Mouse (Mus musculus): Measurements from ENCODE around the gene Hnrnpll.

The Hnrnpll gene

DNA sequence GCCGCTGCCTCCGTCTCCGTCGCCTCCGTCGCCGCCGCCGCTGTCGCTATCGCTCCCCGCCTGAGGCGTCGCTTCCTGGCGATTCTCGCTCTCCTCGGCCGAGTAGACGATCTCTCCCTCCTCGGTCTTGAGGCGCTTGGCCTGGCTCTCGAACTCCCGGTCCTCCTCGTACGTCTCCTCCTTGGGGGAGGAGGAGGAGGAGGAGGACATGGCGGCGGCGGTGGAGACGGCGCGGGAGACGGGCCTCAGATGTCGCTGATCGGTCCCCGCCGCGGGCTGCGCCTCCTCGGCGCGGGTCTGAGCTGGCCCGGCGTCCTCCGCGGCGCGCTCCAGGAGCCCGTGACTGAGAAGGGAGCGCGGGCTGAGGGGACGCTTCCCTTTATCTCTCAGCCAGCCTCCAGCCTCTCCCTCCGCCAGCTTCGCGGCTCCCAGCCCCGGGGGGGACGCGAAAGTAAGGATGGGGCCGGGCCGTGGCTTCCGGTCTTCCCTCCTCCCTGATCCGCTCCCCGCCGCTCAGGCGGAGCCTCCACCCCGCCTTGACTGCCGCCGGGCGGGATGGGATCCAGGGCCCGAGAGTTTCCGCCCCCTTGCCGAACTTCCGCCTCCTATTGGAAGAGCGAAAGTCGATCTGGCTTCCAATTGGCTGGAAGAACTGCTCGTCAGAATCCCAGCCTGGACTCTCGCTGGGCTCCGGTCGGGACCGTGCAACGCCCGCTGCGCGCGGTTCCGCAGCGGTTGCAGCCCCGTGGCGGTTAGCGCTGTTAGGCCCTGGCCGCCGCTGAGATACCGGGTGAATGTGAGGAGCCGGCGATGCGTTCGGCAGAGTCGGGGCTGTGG lies at the start of gene Hnrnpll:
TSS of gene Hnrnpll (minus strand) at position 552 of the 837 bp plus-strand sequence.
- DNase-seq (ENCODE audit: low spot score): peak; percentile 99

DNA sequence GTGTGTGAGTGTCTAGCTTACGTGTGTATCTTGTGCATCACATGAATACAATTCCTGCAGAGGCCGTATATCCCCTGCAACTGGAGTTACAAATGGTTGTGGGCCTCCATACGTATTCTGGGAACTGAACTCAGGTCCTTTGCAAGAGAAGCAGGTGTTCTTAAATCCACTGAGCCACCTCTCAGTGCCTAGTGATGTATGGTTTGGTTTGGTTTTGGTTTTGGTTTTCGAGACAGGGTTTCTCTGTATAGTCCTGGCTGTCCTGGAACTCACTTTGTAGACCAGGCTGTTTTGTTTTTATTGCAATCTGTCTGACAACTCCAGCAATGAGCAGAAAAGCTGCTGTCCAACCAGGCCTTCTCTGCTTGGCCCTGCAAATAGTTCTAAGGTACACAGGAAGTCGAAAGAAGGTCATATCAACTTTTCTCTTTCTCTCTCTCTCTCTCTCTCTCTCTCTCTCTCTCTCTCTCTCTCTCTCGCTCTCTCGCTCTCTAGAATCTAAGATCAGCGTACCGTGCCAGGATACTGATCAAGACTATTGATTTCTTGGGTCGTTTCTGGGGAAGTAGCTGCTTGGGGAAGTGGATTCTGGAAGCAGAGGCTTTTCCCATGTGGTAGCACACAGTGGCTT lies 43.3 kb upstream of the Hnrnpll start:
- DNase-seq (ENCODE audit: low spot score): no peak

DNA sequence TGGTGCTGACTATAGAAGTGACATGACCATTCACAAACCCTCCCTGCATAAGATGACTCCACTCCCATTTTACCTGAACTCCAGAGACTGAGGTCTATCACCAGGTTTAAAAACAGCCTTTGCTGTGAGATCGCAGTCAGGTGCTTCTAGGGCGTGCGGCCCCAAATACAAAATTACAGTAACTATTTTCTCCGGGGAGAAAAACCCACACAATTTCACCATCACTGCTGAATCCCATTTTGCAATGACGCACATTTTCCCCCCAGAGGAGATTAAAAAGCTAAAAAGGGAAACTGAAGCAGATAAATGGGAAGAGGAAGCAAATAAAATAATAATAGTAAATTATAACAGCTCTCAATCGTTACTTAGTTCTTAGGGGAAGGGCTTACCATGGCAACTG lies 37.7 kb upstream of the Hnrnpll start:
- DNase-seq (ENCODE audit: low spot score): no peak

DNA sequence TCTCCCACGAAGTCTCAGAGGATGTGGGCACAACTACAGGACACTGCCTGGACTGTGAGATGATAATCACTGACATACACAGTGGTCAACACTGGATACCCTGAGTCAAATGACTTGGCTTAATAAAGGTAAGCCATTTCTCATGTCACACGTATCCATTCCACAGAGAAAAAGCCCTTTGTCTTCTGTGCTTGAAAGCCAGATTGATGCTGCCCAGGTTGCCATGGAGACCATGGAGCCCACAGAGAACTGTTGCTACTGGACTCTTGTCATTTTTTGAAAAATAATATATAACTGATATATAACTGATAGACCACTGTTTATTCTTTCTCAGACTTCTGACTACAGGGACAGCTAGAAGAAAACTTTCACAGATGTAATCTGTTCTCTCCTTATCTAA lies 35.1 kb upstream of the Hnrnpll start:
- no peak for DNase-seq (ENCODE audit: low spot score)

DNA sequence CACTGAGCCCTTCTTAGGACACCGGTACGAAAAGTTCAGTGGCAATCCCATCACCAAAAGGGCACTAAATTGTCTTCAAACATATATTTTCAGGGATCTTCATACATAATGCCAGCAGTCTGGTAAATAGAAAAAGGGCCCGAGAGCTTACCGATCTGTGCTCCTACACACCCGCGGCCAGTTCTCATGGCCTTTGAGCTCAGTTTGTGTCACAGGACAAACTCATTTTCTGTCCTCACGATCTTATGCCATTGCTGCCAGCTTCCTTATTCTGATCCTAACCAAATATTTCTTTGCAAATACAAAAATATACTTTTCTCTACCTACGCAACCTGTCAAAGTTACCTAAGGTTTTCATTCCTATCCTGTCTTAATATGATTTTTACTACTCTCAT lies 34.6 kb upstream of the Hnrnpll start:
- DNase-seq (ENCODE audit: low spot score): no peak

DNA sequence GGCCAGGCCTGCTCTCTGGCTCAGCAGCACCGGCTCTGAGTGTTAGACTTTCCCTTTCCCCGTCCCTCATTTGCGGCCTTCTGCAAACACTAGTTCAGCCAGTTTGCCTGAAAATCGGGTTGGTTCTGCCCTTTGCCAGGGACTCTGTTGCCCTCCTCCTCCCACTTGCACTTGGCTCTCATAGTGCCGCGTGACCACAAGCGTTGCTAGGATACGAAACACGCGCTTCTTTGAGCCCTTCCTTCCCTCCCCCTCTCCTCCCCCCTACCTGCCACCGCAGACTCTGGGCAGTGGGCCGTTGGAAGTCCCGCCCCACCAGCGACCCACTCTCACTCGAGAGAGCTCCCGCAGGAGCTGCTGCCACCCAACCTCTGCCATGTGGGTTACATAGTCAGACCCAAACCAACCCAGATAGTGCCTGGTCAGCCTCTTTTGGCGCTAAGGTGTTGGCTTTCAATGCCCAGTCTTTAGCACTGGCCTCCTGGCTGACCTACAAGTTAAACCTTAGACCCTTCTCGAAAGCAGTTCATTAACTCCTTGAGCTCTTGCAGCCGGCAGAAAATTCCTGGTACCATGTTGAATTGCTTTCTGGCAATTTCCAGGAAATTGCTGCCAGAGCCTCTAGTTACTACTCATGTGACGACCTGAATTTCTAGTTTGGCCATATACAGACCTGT lies 34.0 kb upstream of the Hnrnpll start:
- no peak for DNase-seq (ENCODE audit: low spot score)

DNA sequence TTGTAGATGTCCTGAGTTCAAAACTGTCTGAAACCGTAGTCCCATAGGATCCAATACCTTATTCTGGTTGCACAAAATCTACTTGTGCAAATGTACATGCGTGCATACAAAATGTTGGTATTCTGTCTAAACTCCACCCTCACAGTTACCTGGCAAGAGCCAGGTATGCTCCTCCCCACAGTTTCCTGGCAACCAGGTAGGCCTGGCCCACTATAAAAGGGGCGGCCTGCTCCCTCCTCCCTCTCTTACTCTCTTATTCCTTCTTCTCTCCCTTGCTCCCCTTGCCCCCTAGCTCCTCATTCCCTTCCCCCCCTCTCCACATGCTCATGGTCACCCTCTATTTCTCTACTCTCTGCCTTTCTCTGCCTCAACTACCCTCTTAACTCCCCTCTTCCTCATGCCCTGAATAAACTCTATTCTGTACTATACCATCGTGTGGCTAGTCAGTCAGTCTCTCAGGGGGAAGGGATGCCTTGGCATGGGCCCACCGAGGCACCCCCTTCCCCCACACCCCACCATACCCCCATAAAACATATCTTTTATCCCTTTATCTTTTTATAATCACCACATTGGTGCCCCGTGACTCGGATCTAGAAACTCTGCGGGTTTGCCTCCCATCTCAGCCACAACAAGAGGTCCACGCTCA lies 33.2 kb upstream of the Hnrnpll start:
- no peak for DNase-seq (ENCODE audit: low spot score)

DNA sequence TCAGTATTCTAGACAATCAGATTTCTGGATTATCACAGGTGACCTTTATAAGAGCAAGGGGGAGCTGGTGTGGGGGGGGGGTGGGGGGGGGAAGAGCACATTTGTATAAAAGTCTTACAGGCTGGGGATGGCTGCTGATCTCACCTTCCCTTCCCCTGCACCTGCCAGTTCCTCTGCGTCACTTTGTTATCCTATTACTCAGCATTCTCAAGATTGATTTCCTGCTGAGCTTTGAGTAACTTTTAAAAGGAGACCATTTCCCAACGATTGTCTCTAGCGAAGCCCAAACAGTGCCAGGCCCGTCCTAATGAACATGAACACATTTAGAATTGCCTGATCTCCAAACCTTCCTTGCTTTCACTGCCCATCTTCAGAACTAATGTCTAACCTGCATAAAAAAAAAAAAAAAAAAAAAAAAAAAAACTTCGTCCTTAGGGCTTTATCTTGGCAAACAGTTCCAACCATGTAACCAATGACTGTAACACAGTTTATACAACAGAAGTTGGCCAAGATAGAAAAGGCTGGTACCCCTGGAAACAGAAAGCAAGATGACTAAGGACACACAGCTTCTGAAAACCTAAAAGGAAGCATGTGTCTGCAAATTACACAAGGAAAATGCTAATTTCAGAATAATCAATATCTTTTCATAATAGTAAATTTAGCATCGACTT lies 29.9 kb upstream of the Hnrnpll start:
- no peak for DNase-seq (ENCODE audit: low spot score)

DNA sequence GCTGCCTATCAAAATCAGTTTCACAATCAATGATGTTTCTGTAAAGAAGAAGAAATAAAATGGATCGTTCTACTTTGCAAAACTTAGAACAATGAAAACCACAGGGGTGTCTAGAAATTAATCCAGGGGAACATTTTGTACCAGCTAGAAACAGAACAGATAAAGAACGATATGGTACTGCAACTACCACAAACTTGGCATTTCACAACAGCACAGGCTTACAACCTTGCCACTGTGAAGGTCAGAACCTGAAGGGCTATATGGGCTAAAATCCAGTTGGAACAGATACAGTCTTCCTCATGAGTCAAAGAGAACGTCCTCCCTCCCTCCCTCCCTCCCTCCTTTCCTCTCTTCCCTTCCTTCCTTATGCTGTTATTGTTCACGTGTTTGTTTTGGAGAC lies 28.4 kb upstream of the Hnrnpll start:
- DNase-seq (ENCODE audit: low spot score): no peak

DNA sequence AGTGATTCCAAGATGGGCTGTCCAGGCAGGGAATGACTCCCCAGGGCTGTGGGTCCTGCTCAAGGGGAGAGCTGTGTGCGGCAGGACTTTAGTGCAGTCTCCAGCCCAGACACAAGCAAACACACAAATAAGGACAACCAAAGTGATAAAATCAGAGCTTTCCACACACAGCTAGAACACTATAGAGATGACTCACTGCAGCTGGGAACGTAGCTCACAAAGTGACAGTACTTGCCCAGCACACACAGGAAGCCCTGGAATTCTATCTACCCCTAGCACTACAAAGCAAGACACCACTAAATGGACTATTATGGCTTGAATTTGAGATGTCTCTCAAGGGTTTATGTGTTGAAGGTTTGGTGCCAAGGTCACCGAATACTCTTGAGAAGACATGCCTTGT lies 26.0 kb upstream of the Hnrnpll start:
- no peak for DNase-seq (ENCODE audit: low spot score)

DNA sequence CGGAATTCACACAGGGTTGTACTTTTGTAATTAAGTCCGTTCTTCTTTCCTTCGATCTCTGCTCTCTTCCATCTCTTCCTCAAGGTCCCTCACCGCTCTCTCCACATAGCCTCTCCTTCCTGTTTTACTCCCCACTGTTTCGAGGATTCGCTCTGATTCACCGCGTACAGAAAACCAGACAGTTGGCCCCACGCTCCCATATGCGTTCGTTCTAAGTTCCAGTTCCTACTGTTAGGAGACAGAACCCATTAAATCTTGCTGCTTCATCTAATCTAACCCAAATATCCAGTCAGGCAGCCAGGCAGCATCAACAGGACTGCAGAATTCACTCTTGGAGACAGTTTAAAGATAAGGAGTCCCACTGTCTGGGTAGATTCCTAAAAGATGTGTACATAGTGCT lies 24.5 kb upstream of the Hnrnpll start:
- DNase-seq (ENCODE audit: low spot score): no peak

DNA sequence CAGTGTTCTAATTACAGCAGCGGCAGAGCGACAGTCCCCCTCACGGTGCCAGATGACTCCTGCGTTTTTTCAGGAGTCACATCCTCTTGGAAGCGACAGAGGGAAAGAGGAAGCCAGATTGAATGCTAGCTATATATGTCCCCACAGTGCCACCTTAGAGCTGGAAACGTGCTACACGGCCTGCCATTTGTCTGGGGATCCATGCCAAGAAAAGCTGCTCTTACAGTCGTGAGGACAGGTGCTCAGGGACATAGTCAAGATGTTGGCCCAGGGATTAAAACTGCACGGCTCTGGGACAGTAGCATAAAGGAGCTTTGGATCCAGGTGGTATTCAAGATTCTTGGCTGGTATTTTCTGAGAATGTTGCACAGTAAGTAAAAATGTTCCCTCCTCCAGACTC lies 22.3 kb upstream of the Hnrnpll start:
- DNase-seq (ENCODE audit: low spot score): no peak

DNA sequence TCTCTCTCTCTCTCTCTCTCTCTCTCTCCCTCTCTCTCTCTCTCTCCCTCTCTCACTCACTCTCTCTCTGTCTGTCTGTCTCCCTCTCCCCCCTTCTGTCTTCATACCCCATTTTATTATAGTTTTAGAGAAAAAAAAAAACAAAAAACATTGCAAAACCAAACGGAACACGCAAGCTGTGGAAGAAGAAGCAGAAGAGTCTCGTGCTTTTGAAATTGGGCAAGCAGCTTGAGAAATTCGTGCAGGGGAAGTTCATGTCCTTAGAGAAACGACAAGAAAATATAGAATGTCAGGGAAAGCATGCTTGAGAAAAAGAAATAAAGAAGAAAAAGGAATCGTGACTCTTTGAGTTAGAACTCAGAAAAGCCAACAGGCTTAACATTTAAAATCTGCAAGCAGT lies 21.1 kb upstream of the Hnrnpll start:
- DNase-seq (ENCODE audit: low spot score): no peak

DNA sequence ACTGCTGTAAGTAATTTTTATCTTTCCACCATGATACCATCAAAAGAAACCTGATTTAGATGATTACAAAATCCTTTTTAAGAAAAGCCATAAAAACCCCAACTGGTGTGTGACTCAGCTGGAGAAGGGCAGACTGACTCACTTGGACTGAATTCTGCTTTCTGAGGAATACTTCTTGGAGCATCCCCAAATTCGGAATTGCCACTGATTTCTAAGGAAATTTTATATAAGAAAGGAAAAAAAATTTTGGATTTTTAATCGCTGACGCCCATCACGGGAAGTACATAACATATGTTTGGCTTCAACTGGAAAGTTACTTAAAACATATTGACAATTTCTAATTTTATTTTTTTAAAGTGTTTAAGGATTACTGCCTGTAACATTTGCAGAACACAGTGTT lies 16.6 kb upstream of the Hnrnpll start:
- DNase-seq (ENCODE audit: low spot score): no peak

DNA sequence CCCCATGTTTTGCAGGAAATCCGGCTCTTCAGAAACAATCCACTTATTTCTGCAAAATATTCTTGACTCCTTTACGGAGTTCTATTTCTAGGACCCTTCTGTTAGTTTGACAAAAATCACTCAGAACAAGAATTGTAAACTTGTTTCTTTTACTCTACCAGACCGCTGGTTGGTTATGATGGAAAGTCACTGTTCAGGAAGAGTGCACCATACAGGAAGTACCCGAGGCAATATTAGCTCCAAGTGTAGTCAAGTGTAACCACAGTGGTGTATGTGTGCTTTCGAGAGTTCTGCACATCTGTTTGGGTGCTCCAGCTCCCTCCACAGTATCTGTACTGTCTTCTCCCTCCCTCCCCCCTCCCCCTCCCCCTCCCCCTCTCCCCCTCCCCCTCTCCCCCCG lies 5.1 kb upstream of the Hnrnpll start:
- no peak for DNase-seq (ENCODE audit: low spot score)

DNA sequence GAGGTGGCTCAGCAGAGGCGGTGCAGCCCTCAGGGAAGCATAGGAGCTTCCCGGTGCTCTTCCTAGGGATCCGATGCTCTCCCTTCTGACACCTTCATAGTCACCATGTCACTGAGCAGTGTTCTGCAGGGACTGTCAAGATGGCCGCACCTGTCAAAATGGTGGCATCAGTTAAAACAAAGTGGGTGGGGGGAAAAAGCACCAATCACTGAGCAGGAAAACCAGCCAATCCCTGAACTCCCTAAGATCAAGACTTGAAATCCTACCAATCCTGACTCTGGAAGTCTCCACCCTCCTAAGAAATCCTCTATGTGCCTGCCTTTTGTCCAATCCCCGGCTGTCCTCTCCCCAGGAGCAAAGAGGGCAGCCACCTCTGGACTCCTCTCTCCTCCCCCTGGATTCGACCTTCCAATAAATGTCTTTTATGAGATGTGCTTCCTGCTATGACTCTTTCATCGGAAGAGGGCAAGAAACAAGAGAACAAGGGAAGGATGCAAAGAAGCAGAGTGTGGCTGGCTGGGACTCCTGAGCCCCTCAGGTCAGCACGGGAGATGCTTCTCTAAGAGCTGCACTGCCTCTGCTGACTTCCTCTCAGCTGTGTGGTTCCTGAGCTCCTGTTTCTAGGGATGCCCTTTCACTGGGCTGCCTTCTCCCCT lies 1.8 kb upstream of the Hnrnpll start:
- DNase-seq (ENCODE audit: low spot score): peak; percentile 92

DNA sequence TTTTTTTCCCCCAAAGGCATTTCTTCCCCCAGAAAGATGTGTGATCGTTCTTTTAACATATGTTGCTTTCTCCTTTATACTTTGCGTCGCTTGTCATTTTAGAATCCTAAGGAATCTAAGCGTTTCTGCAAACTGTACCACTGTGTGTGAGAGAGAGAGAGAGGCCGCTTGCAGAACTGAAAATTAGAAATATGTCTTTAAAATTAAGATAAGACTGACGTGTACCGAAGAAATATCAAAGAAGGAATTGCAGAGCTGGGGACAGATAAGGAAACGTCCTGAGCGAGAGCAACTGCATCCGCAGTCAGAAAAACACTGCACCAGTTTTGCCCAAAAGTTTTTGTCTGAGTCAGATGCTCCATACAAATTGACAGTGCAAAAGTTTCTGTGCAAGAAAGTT lies 1.3 kb upstream of the Hnrnpll start:
- no peak for DNase-seq (ENCODE audit: low spot score)

DNA sequence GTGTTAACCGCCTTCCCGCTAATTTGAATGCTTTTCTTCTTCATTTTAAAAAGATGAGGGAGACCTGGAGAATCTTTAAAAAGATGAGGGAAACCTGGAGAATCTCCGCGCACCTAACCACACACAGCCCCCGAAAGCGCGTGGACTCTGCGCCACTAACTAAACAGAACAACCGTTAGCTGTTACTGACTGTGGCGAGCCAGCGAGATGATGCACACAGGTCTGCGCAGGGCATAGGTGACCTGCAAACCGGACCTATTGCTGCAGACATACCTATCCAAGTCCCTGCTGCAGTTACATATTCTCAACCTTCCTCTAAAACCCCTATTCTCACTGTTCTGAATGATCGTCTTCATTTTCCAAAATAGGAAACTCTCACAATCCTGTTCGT lies 481 bp upstream of the Hnrnpll start:
- DNase-seq (ENCODE audit: low spot score): peak; percentile 48

DNA sequence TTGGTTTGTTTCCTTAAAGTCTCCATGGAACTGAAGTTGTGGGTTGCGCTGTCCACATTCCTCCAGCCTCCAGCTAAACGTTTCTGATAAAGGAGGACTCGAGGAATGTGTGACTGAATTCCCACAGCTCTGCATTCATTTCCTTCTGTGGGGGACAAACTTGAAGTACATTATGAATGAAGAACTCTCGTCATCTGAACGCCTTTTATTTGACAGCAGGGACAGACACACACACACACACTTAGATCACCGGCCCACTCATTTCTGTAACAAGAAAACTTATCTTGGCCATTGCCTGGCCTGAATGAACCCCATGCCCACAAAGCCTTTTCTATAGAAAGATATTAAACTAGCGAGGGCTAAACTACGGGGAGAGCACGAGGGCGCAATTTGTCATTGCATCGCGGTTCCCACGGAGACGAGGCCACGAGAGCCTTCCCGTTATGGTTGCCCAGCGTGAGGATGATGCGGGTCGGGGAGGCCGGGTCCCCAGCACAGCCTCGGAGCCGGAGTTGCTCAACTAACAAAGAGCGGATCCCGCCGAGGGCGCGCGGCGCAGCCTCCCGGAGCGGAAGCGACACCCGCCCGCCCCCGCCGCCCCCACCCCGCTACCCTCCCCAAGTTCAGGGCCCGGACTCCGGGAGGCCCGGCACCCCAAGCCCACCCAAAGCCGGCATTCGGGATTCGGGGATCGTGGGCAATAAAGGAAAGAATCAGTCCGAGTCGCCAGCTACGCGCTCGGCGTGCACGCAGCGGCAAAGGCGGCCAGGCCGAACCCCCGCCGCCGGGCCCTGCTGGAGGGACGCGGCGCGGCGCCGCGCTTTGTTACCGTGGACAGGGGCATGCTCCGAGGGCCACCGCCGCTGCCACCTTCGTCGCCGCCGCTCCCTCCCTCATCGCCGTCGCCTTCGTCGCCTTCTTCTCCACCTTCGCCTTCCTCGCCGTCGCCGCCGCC lies 1.0 kb downstream of the Hnrnpll start:
- peak; percentile 69 for DNase-seq (ENCODE audit: low spot score)

DNA sequence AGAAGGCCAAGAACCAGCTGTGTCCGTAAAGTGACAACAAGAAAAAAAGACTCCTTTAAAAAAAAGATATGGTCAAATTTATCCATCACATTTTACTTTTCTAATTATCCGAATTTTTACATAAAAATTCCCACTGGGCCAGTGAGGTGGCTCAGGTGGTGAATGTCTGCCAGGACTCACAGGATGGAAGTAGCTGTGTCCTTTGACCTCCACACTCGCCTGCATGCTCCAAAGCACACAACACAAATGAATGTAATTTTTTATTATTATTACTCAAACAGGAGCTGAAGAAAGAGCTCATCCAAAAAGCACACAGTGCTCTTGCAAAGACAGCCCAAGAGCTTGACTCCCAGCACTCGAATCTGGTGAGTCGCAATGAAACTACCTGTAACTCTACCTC lies 2.0 kb downstream of the Hnrnpll start:
- no peak for DNase-seq (ENCODE audit: low spot score)

DNA sequence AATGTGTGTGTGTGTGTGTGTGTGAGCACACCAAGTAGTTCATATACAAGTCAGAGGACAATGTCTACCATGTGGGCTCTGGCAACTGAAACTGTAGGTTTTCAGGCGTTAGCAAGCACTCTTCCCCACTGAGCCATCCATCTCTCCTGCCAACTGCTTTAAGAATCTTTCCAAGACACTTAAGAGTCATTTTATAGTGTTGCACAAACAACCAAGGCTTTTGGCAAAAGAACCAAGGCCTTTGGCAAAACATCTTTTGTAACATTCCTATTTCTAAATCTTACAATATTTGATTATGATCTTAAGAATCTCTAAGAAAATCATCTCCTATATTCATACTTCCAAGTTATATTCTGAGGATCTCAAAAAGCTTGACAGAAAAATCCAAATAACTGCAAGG lies 2.4 kb downstream of the Hnrnpll start:
- DNase-seq (ENCODE audit: low spot score): no peak
